Comparison of ENCODE assay signal across 11 mouse cellular contexts in genomic region chr7:78884139-78884538, GRCm38 (mm10). TPM values are rescaled to one million over a fixed set of nuclear protein-coding genes. Genes with fewer than 3 reads are reported as not detected.
A peak's percentile ranks its signal among the peaks of the same experiment; 100 is the strongest.
DNase-seq lines count a peak whose midpoint lies in the region; ATAC-seq and TF ChIP-seq lines count a peak whose summit lies in the region.
"Had no signal": no experiment of that assay in that cellular context is flagged by ENCODE, and none has a peak within 500 bp of the region (broad histone marks: within the 10 kb centered on the region; RNA-seq: fewer than 3 reads in every experiment).

No protein-coding gene starts in this region.

- WGBS in midbrain, embryonic 15.5 days, result 0% methylated on average over 6 of the region's 6 CpGs
- 9% methylated on average over 6 of the region's 6 CpGs for WGBS in kidney, embryonic 16.5 days

- no peak for TF ChIP-seq CTCF in brain, embryonic 14.5 days (IDR thresholded peaks at IDR 0.05; ENCODE audit: borderline replicate concordance, extremely low read depth, insufficient read depth, insufficient read length)

- no peaks in the 10 kb centered on the region for H3K9me3 ChIP-seq in midbrain, embryonic 15.5 days
- no peaks in the 10 kb centered on the region for H3K9me3 ChIP-seq in kidney, embryonic 16.5 days (ENCODE audit: low read length)
- H3K9me3 ChIP-seq: liver, embryonic 15.5 days had no signal

- peak; percentile 81 for DNase-seq in R1 (ENCODE audit: low read depth, low spot score)
- peak; percentile 97 for DNase-seq in brain, embryonic 14.5 days (ENCODE audit: low read depth)
- peak; percentile 46 for DNase-seq in forelimb bud, embryonic 11.5 days (ENCODE audit: low read depth, low spot score)
- no peak for DNase-seq in urinary bladder, postnatal 36 days (ENCODE audit: low spot score in 2 of 2)
- no peak for DNase-seq in frontal cortex, postnatal 36 days (ENCODE audit: low spot score in 2 of 2)
- DNase-seq: cerebellum, adult 11-12 months; kidney, adult 11 months; thymus, postnatal 36 days had no signal

- peak overlapping the region; percentile 62 for H3K4me2 ChIP-seq in midbrain, embryonic 15.5 days
- no peak overlapping the region for H3K4me2 ChIP-seq in kidney, embryonic 16.5 days (replicated peaks; ENCODE audit: low read depth, low read length)
- H3K4me2 ChIP-seq: liver, embryonic 15.5 days had no signal

- peaks cover 5% of the 10 kb centered on the region; the same call in 1 of the 2 replicates for H3K27me3 ChIP-seq in midbrain, embryonic 15.5 days (replicated peaks)
- H3K27me3 ChIP-seq in kidney, embryonic 16.5 days (ENCODE audit: insufficient read depth, low read length), result peaks cover 67% of the 10 kb centered on the region

- H3K4me1 ChIP-seq in midbrain, embryonic 15.5 days, result peaks cover 53% of the 10 kb centered on the region
- peaks cover 21% of the 10 kb centered on the region for H3K4me1 ChIP-seq in kidney, embryonic 16.5 days (ENCODE audit: insufficient read depth, low read length)
- H3K4me1 ChIP-seq: liver, embryonic 15.5 days had no signal

- peak; percentile 73 for ATAC-seq in midbrain, embryonic 15.5 days (replicated peaks)
- ATAC-seq in kidney, embryonic 16.5 days (ENCODE audit: low FRiP score, low TSS enrichment), result no peak

- peak overlapping the region; percentile 93 for H3K27ac ChIP-seq in midbrain, embryonic 15.5 days
- no peak overlapping the region for H3K27ac ChIP-seq in kidney, embryonic 16.5 days (ENCODE audit: low read length)
- H3K27ac ChIP-seq: liver, embryonic 15.5 days had no signal

- H3K4me3 ChIP-seq in midbrain, embryonic 15.5 days, result peak overlapping the region; percentile 75
- H3K4me3 ChIP-seq in kidney, embryonic 16.5 days (ENCODE audit: low read length), result no peak overlapping the region
- H3K4me3 ChIP-seq: liver, embryonic 15.5 days had no signal

- no peaks in the 10 kb centered on the region for H3K36me3 ChIP-seq in midbrain, embryonic 15.5 days (replicated peaks)
- H3K36me3 ChIP-seq in kidney, embryonic 16.5 days (ENCODE audit: insufficient read depth, low read length), result no peaks in the 10 kb centered on the region
- H3K36me3 ChIP-seq: liver, embryonic 15.5 days had no signal

- H3K9ac ChIP-seq in midbrain, embryonic 15.5 days, result peak overlapping the region; percentile 27
- H3K9ac ChIP-seq in kidney, embryonic 16.5 days (replicated peaks; ENCODE audit: low read length), result no peak overlapping the region
- H3K9ac ChIP-seq: liver, embryonic 15.5 days had no signal

- TF ChIP-seq POLR2A in brain, embryonic 14.5 days (IDR thresholded peaks at IDR 0.05; ENCODE audit: borderline replicate concordance, extremely low read depth, insufficient read depth, insufficient read length, poor library complexity, severe bottlenecking), result no peak

RNA-seq across cellular contexts. Expression of gene Aen, which starts 11.5 kb away (rescaled TPM):
- polyA plus RNA-seq in brain, embryonic 14.5 days (2012; rRNA removed), result 34.3 and 34.7 TPM in 2 replicates
- 51.6 and 52.7 TPM in 2 replicates for polyA plus RNA-seq in midbrain, embryonic 15.5 days (2015; fragmentation: Nextera tagmentation; extraction: Ambion mirVana)
- 46.8 and 48.0 TPM in 2 replicates for polyA plus RNA-seq in kidney, embryonic 16.5 days (2015; fragmentation: Nextera tagmentation; extraction: Ambion mirVana)

RNA-seq across cellular contexts. Expression of gene Isg20, which starts 29.1 kb away (rescaled TPM):
- polyA plus RNA-seq in brain, embryonic 14.5 days (2012; rRNA removed), result 1.4 and 1.8 TPM in 2 replicates
- 2.2 and 3.1 TPM in 2 replicates for polyA plus RNA-seq in midbrain, embryonic 15.5 days (2015; fragmentation: Nextera tagmentation; extraction: Ambion mirVana)
- 3.0 TPM in 2 replicates for polyA plus RNA-seq in kidney, embryonic 16.5 days (2015; fragmentation: Nextera tagmentation; extraction: Ambion mirVana)

RNA-seq across cellular contexts. Expression of gene Det1, which starts 37.1 kb away (rescaled TPM):
- 16.1 and 22.9 TPM in 2 replicates for polyA plus RNA-seq in brain, embryonic 14.5 days (2012; rRNA removed)
- polyA plus RNA-seq in midbrain, embryonic 15.5 days (2015; fragmentation: Nextera tagmentation; extraction: Ambion mirVana), result 14.3 and 15.9 TPM in 2 replicates
- polyA plus RNA-seq in kidney, embryonic 16.5 days (2015; fragmentation: Nextera tagmentation; extraction: Ambion mirVana), result 19.1 and 19.6 TPM in 2 replicates

Comparison
In these comparisons a context has a peak if more than half of its experiments do, and no peak if none do; other contexts are left out.
1. DNase-seq: peak in R1 (single experiment), brain, embryonic 14.5 days (single experiment) and forelimb bud, embryonic 11.5 days (single experiment); none in urinary bladder, postnatal 36 days (0 of 2) and frontal cortex, postnatal 36 days (0 of 2).